Mouse (Mus musculus) cerebellum, postnatal 14 days (tissue): ENCODE results near the gene Olfr139.

Experiments
- DNase-seq, 2 experiments: peaks; one replicate each; pipeline ENCODE4 v3.0.0; 2021; ENCODE audit warnings: mixed read lengths in 2 of 2

The Olfr139 gene

GRCm38 (mm10) chr11:74056451-74056850, at the start of gene Olfr139, which contains the start of gene Olfr399:
TSS of gene Olfr139 (minus strand) at chr11:74056551.
TSS of gene Olfr399 (minus strand) at chr11:74056615.
- no peak for DNase-seq

GRCm38 (mm10) chr11:74105066-74105465, 48.7 kb upstream of the Olfr139 start:
- DNase-seq = peak; percentile 70 to 81

DNA sequence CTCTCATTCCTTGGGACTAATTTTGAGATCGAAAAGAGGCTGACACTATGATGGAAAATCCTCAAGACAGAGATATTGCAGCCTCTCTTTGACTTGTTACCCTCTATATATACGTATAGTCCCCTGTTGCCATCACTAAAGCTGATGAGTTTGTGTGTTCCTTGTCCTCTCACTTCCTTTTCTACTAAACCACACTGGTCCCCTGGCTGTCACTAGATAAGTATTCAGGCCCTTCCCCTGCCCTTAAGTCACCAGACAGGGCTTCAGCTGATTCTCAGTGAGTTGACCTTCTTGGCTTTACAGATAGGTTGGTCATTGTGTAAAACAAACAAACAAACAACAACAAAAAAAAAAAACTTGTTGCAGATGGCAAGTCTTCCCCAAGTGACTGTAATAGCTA, 45.2 kb upstream of the Olfr139 start:
- no peak for DNase-seq

DNA sequence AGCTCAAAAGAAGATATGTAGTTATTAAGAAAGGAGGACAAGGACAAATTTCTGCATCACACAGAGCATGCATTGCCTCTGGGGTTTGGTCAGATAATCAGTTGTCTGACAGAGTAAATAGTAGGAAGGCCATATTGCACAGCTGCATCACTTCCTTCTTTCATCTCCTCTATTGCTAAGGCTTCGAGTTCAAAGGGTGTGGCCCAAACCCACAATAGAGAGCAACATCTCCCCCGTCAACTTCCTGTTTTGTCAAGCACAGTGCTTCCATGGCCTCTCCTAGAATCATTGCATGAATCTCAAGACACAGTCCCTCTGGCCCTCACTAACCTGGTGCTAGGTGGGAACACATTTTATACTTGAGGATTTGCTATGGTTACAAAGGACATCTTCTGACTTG, 44.4 kb upstream of the Olfr139 start:
- no peak for DNase-seq

DNA sequence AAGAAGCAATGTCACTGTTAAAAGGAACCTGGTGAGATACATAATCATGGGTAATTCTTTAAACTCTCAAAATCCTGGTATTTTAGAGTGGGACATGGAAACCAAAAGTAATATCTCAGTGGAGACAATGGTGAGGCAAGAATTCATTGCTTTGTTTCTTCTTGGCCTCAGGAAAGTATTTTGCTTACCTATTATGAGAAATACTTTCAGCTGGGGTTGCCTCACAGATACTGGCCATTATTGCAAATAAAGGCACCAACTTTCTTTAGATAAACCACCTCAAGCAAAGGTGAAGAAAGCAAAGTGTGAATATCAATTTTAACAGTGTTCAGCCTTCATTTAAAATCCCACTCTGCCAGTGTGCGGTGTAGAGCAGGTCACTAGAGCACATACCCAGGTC, 13.3 kb upstream of the Olfr139 start, which contains the start of gene Zfp616:
TSS of gene Zfp616 (plus strand) at position 301 of the 400 bp plus-strand sequence.
- DNase-seq = no peak

- DNase-seq = no peak
Observed at GRCm38 (mm10) chr11:74051347-74051746, 5.0 kb downstream of the Olfr139 start.
